Mouse (Mus musculus) thymus, adult 2 months (tissue): Measurements from ENCODE around the gene Faah.

Experiments
- CTCF ChIP-seq: fragments of 200-500 bp; IDR thresholded peaks from 2 replicates; pipeline ENCODE4 v1.5.1; 2012; ENCODE audit warnings: mild to moderate bottlenecking, control low read depth, low read length, moderate library complexity, borderline replicate concordance; ENCODE audit not compliant: control insufficient read depth, poor library complexity, insufficient read depth; ENCODE audit errors: extremely low read depth
- POLR2A ChIP-seq: fragments of 200-500 bp; IDR thresholded peaks from 2 replicates; pipeline ENCODE4 v1.6.1; 2012; ENCODE audit warnings: mild to moderate bottlenecking, low read length, control low read depth, moderate library complexity; ENCODE audit not compliant: control insufficient read depth, poor library complexity, insufficient read depth; ENCODE audit errors: extremely low read depth

DNA sequence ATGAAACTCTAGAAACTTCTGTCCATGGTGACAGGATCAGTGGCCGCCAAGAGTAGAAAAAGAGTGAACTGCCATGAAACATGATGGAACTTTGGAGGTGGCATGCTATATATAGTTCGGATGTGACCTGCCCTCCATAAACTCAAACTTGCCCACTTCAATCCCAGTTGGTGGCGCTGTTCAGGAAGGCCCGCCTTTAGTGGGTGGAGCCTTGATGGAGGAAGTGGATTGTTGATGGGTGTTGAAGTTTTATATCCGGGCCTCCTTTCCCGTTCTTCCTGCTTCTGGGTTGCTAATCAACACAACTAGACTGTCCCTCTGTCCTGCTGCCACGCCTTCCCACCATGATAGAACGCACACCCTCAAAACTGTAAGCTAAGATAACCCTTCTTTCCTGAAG, 32.8 kb downstream of the Faah start:
- TF ChIP-seq POLR2A (no peak), CTCF (no peak)
